Mouse (Mus musculus): Measurements from ENCODE around the gene Slc26a8. TPM values are rescaled to one million over a fixed set of nuclear protein-coding genes. Genes with fewer than 3 reads are reported as not detected.
"Not testable (repeated sequence)": the region's sequence is repeated elsewhere in the genome, so short reads cannot be mapped to it uniquely, and the experiment has no call there.

The Slc26a8 gene
- 0.17 and 0.40 TPM in 2 replicates for polyA plus RNA-seq (2015; fragmentation: Nextera tagmentation; extraction: Ambion mirVana)

DNA sequence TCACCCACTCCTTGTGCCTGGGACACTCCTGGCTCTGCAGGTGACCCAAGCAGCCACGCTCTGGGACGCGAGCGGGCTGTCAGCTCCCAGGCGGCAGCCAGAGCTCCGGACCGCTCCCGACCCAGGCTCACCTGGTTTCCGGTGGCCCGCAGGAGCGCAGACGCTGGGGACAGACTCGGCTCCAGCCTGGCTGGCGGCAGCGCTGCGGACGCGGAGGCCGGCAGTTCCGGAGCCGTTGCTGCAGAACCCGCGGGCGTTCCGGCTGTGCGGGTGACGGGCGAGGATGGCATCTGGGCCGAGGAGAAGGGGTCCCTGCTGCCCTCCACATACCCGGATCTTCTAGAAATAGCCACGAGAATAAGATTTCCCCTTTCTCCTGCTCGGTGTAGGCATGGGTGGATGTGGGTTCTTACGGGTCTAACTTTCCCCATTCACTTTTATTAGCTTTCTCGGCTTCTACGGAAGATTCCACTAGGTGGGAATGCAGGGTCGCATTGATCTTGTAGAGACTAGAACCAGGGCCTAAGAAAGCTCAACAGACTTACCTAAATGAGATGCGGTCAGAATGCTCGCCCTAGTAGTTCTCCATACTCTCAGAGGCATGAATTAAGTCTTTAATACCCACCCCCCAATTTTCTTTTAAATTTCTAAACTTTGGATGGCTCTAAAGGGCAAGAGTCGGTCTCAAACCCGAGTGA is at the start of gene Slc26a8:
TSS of gene Slc26a8 (minus strand) at position 648 of the 698 bp plus-strand sequence.
- 9% methylated on average over 40 of the region's 40 CpGs for WGBS
- H3K27ac ChIP-seq (ENCODE audit: low read depth, low read length), result peak within 1 kb of the TSS; percentile 98
- ATAC-seq, result no peak
- TF ChIP-seq CTCF (IDR thresholded peaks at IDR 0.05; ENCODE audit: low read depth), result no peak
- peak within 1 kb of the TSS; percentile 89 for H3K4me3 ChIP-seq (ENCODE audit: low read depth, low read length)
- no peaks in the 10 kb centered on the region for H3K27me3 ChIP-seq (replicated peaks; ENCODE audit: control insufficient read depth, insufficient read depth, low read length)
- H3K4me2 ChIP-seq (replicated peaks; ENCODE audit: low read depth), result peak within 1 kb of the TSS; percentile 79
- H3K9me3 ChIP-seq (ENCODE audit: control insufficient read depth), result no peaks in the 10 kb centered on the region
- H3K4me1 ChIP-seq (replicated peaks; ENCODE audit: control insufficient read depth, insufficient read depth, low read length), result peaks cover 5% of the 10 kb centered on the region
- H3K36me3 ChIP-seq (ENCODE audit: control insufficient read depth, insufficient read depth), result no peaks in the 10 kb centered on the region
- peak within 1 kb of the TSS; percentile 69 for H3K9ac ChIP-seq (ENCODE audit: low read depth, low read length)

DNA sequence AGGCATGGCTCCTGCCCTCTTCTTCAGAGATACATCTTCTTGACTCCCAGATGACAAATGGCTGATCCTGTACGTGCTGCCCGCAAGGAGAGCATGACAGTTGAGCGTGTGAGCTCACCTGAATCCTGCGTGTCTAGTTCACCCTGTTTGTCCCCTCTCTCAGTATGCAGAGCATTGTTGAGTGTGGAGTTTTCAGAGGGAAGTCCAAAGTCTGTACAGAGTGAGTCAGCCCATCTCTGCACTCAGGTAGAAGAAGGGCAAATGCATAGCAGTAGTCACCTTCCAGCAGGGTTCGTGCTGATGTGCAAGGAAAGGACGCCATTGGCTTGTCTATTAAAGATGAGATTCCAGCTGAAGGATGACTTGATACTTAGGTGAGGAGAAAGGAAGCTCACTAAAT is 49.2 kb upstream of the Slc26a8 start:
- H3K4me3 ChIP-seq (ENCODE audit: low read depth, low read length), result no peak overlapping the region
- H3K9me3 ChIP-seq (ENCODE audit: control insufficient read depth), result no peaks in the 10 kb centered on the region
- no peaks in the 10 kb centered on the region for H3K4me1 ChIP-seq (replicated peaks; ENCODE audit: control insufficient read depth, insufficient read depth, low read length)
- no peaks in the 10 kb centered on the region for H3K27me3 ChIP-seq (replicated peaks; ENCODE audit: control insufficient read depth, insufficient read depth, low read length)
- TF ChIP-seq CTCF (IDR thresholded peaks at IDR 0.05; ENCODE audit: low read depth), result no peak
- H3K36me3 ChIP-seq (ENCODE audit: control insufficient read depth, insufficient read depth), result peaks cover 68% of the 10 kb centered on the region
- peak overlapping the region; percentile 22; the same call in 1 of the 2 replicates for H3K27ac ChIP-seq (ENCODE audit: low read depth, low read length)
- H3K9ac ChIP-seq (ENCODE audit: low read depth, low read length), result no peak overlapping the region
- ATAC-seq, result peak; percentile 79
- H3K4me2 ChIP-seq (replicated peaks; ENCODE audit: low read depth), result no peak overlapping the region
- WGBS, result 65% methylated on average over 6 of the region's 6 CpGs

DNA sequence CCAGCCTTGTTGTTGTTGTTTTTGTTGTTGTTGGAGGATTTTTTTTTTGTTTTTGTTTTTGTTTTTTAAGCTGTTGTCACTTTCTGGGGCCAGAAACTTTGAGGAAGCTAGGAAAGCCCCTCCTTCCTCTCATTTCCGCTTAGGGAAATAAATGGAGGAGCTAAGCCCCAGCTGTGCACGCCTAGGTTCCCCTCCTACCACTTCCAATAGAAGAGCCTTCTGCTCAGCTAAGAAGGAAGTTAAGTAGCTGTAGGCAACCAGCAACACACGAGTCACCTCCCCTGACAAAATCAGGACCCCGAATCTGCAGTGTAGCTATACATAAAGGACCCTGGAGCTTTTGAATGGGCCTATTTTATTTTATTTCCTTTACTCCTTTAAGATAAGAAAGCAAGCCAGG is 47.9 kb upstream of the Slc26a8 start:
- 81% methylated on average over 4 of the region's 4 CpGs for WGBS
- TF ChIP-seq CTCF (IDR thresholded peaks at IDR 0.05; ENCODE audit: low read depth), result no peak
- Histone ChIP-seq H3K27ac (ENCODE audit: low read depth, low read length) (no peak overlapping the region), H3K9ac (ENCODE audit: low read depth, low read length) (no peak overlapping the region), H3K36me3 (ENCODE audit: control insufficient read depth, insufficient read depth) (peaks cover 62% of the 10 kb centered on the region), H3K9me3 (ENCODE audit: control insufficient read depth) (no peaks in the 10 kb centered on the region), H3K27me3 (replicated peaks; ENCODE audit: control insufficient read depth, insufficient read depth, low read length) (no peaks in the 10 kb centered on the region), H3K4me1 (replicated peaks; ENCODE audit: control insufficient read depth, insufficient read depth, low read length) (no peaks in the 10 kb centered on the region), H3K4me2 (replicated peaks; ENCODE audit: low read depth) (no peak overlapping the region), H3K4me3 (ENCODE audit: low read depth, low read length) (no peak overlapping the region)
- ATAC-seq, result no peak

DNA sequence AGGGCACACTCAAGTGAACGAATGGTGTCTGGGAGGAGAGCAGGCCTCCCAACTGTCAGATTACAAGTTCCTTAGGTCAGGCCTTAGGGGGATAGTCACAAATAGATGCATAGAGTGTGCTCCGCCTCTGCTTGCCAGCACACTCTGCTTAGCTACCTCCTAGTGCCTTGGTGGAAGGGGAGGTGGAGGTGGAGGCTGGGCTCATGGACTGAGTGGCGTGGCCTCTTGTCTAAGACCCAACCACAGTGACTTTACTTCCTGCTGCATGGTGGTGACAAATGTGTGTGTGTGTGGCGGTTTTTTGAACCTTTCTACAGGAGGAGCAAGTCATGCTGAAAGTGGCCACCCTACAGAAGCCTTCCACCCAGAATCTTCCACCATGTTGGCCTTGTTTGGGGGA is 46.5 kb upstream of the Slc26a8 start:
- no peaks in the 10 kb centered on the region for H3K4me1 ChIP-seq (replicated peaks; ENCODE audit: control insufficient read depth, insufficient read depth, low read length)
- H3K4me3 ChIP-seq (ENCODE audit: low read depth, low read length), result no peak overlapping the region
- no peaks in the 10 kb centered on the region for H3K27me3 ChIP-seq (replicated peaks; ENCODE audit: control insufficient read depth, insufficient read depth, low read length)
- no peak for TF ChIP-seq CTCF (IDR thresholded peaks at IDR 0.05; ENCODE audit: low read depth)
- no peak for ATAC-seq
- WGBS, result 75% methylated on average over 4 of the region's 4 CpGs
- no peaks in the 10 kb centered on the region for H3K9me3 ChIP-seq (ENCODE audit: control insufficient read depth)
- H3K9ac ChIP-seq (ENCODE audit: low read depth, low read length), result no peak overlapping the region
- no peak overlapping the region for H3K4me2 ChIP-seq (replicated peaks; ENCODE audit: low read depth)
- H3K36me3 ChIP-seq (ENCODE audit: control insufficient read depth, insufficient read depth), result peaks cover 61% of the 10 kb centered on the region
- H3K27ac ChIP-seq (ENCODE audit: low read depth, low read length), result no peak overlapping the region

DNA sequence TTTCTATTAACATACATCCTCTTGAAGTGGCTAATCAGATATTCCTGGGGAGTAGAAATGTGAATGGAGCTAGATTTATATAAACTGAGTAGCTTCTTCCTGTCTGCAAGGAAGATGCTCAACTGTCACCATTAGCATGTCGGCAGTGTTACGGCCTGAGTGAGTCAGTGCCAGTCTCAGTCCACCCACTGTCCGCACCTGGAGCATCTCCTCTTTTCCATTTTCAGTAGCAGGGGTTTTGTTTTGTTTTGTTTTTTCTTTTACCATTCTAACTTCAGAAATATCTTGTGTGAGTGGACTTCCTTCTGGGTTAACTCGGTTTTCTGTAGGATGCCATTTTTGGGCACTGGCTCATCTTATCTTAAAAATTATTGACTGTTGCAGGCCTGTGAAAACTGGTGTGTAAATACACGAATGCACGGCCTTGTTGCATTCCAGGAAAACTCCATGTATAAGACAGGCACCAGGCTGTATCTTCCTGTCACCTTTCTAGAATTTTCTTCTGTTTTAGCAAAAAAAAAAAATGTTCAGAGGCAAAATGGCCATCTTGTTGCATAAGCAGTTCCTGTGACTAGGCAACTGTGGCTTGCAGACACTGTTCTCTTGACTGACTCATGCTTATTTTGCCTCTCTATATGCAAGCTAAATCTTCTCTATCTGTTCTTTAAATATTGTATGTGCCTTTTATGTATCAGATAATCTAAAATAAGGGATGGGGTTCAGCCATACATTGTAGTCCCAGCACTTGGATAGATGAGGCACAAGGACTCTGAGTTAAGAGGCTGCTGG is 45.5 kb upstream of the Slc26a8 start:
- Histone ChIP-seq H3K27ac (ENCODE audit: low read depth, low read length) (no peak overlapping the region), H3K4me3 (ENCODE audit: low read depth, low read length) (no peak overlapping the region), H3K9me3 (ENCODE audit: control insufficient read depth) (no peaks in the 10 kb centered on the region), H3K36me3 (ENCODE audit: control insufficient read depth, insufficient read depth) (peaks cover 62% of the 10 kb centered on the region), H3K9ac (ENCODE audit: low read depth, low read length) (no peak overlapping the region), H3K27me3 (replicated peaks; ENCODE audit: control insufficient read depth, insufficient read depth, low read length) (no peaks in the 10 kb centered on the region), H3K4me2 (replicated peaks; ENCODE audit: low read depth) (no peak overlapping the region), H3K4me1 (replicated peaks; ENCODE audit: control insufficient read depth, insufficient read depth, low read length) (no peaks in the 10 kb centered on the region)
- no peak for ATAC-seq
- WGBS, result 80% methylated on average over 6 of the region's 6 CpGs
- TF ChIP-seq CTCF (IDR thresholded peaks at IDR 0.05; ENCODE audit: low read depth), result no peak

DNA sequence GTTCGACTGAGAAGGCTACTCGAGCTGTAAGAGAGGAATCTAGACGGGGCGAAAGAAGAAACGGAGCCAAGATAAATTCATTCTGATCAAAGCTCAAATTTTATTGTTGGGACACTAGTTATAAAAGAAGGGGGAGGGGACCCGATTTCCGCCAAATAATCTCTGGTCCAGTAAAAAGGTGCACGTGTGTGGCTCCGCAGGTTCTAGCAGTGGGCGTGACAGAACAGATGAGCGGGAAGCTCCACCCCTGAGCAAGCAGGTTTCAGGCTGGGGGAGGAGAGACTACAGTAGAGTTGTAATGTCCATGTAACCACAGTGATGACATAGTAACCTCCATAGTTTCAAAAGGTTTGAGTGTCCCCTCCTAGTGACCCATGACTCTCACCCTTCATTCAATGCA is 37.5 kb upstream of the Slc26a8 start:
- 57% methylated on average over 11 of the region's 11 CpGs for WGBS
- not testable (repeated sequence) for H3K9me3 ChIP-seq (ENCODE audit: control insufficient read depth); H3K4me1 ChIP-seq (replicated peaks; ENCODE audit: control insufficient read depth, insufficient read depth, low read length); H3K27ac ChIP-seq (ENCODE audit: low read depth, low read length); H3K4me3 ChIP-seq (ENCODE audit: low read depth, low read length); H3K9ac ChIP-seq (ENCODE audit: low read depth, low read length); H3K4me2 ChIP-seq (replicated peaks; ENCODE audit: low read depth); H3K27me3 ChIP-seq (replicated peaks; ENCODE audit: control insufficient read depth, insufficient read depth, low read length); ATAC-seq
- H3K36me3 ChIP-seq (ENCODE audit: control insufficient read depth, insufficient read depth), result peaks cover 77% of the 10 kb centered on the region
